Mouse (Mus musculus) ES-Bruce4 (cell line): ENCODE measurements around the gene Ptgds. TPM values are rescaled to one million over a fixed set of nuclear protein-coding genes. Genes with fewer than 3 reads are reported as not detected.
A peak's percentile ranks its signal among the peaks of the same experiment; 100 is the strongest.

Experiments
- H3K27ac ChIP-seq: 2 replicates; pipeline ENCODE4 v1.5.1; 2012; ENCODE audit warnings: low read length, inconsistent platforms; ENCODE audit not compliant: insufficient read depth
- H3K27me3 ChIP-seq: 2 replicates; pipeline ENCODE4 v1.6.1; 2012; ENCODE audit warnings: mild to moderate bottlenecking, low read length, inconsistent platforms; ENCODE audit not compliant: control insufficient read depth, poor library complexity, insufficient read depth, severe bottlenecking
- H3K36me3 ChIP-seq: 2 replicates; pipeline ENCODE4 v1.6.1; 2012; ENCODE audit warnings: inconsistent platforms, mild to moderate bottlenecking, low read length, moderate library complexity; ENCODE audit not compliant: control insufficient read depth, poor library complexity, insufficient read depth, severe bottlenecking
- H3K4me1 ChIP-seq: one replicate; pipeline ENCODE4 v1.8.1; 2011; ENCODE audit warnings: low read length; ENCODE audit not compliant: control insufficient read depth, insufficient read depth
- H3K4me3 ChIP-seq: 2 replicates; pipeline ENCODE4 v1.5.1; 2011; ENCODE audit warnings: low read depth, mild to moderate bottlenecking, low read length
- H3K9ac ChIP-seq: 2 replicates; pipeline ENCODE4 v1.6.1; 2012; ENCODE audit warnings: low read depth, mild to moderate bottlenecking, inconsistent platforms; ENCODE audit not compliant: poor library complexity, severe bottlenecking
- H3K9me3 ChIP-seq: replicated peaks from 2 replicates; pipeline ENCODE4 v1.6.1; 2012; ENCODE audit warnings: mild to moderate bottlenecking, low read length, inconsistent platforms; ENCODE audit not compliant: control insufficient read depth, poor library complexity, insufficient read depth, severe bottlenecking
- CTCF ChIP-seq: IDR thresholded peaks from one replicate; pipeline ENCODE4 v1.8.1; 2011; ENCODE audit warnings: low read depth, low read length
- EP300 ChIP-seq: IDR thresholded peaks from 2 replicates; pipeline ENCODE4 v1.6.1; 2011; ENCODE audit warnings: low read depth, low read length; ENCODE audit not compliant: insufficient read depth
- POLR2A ChIP-seq: IDR thresholded peaks from one replicate; pipeline ENCODE4 v1.8.1; 2011; ENCODE audit warnings: low read length; ENCODE audit not compliant: insufficient read depth
- polyA plus RNA-seq: library from polyadenylated mRNA; stranded (reverse); fragments of >200 nt; gene quantifications from 2 replicates; pipeline ENCODE4 v1.2.4, GENCODE M21; 2011; ENCODE audit warnings: low read depth; ENCODE audit not compliant: missing spikeins, insufficient read depth, insufficient read length

The Ptgds gene
- polyA plus RNA-seq, 1 experiment, result 0.57 TPM

DNA sequence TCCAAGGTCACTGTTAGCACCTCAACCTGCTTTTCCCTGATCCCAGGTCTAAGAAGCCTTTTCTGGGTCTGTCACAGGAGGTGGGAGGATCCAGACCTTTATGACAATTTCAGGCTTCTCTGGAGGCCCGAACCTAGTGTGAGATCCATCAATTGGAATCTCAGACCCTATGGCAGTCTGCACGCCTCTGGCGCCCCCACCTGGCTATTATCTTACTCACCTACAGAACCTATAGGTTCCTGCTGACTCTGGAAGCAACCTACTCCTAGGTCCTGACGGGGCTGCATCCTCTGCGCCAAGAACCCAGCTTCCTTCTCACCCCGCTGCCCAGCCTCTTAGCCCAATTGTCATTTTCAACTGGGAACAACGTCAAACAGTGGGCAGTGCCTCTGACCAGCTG is 13.1 kb upstream of the Ptgds start:
- H3K36me3 ChIP-seq, result no peaks in the 10 kb centered on the region
- no peaks in the 10 kb centered on the region for H3K4me1 ChIP-seq
- no peaks in the 10 kb centered on the region for H3K27me3 ChIP-seq
- no peak overlapping the region for H3K27ac ChIP-seq
- H3K9ac ChIP-seq, result no peak overlapping the region
- TF ChIP-seq POLR2A (no peak), CTCF (peak; percentile 72)
- H3K4me3 ChIP-seq, result no peak overlapping the region
- no peaks in the 10 kb centered on the region for H3K9me3 ChIP-seq

DNA sequence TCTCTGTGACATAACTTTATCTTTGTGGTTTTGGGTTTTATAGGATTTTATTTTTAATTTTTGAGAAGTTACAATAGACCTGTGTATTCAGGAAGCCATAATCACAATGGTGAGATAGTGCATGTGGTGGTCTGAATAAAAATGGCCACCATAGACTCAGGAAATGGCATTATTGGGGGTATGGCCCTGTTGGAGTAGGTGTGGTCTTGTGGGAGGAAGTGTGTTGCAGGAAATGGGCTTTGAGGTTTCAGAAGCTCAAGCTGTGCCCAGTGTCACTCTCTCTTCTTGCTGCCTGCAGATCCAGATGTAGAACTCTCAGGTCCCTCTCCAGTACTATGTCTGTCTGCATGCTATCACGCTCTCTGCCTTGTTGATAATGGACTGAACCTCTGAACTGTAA is 10.7 kb upstream of the Ptgds start:
- no peak overlapping the region for H3K9ac ChIP-seq
- no peaks in the 10 kb centered on the region for H3K4me1 ChIP-seq
- no peaks in the 10 kb centered on the region for H3K27me3 ChIP-seq
- H3K9me3 ChIP-seq, result no peaks in the 10 kb centered on the region
- H3K36me3 ChIP-seq, result no peaks in the 10 kb centered on the region
- H3K27ac ChIP-seq, result no peak overlapping the region
- H3K4me3 ChIP-seq, result no peak overlapping the region
- TF ChIP-seq EP300 (no peak), POLR2A (no peak), CTCF (no peak)

DNA sequence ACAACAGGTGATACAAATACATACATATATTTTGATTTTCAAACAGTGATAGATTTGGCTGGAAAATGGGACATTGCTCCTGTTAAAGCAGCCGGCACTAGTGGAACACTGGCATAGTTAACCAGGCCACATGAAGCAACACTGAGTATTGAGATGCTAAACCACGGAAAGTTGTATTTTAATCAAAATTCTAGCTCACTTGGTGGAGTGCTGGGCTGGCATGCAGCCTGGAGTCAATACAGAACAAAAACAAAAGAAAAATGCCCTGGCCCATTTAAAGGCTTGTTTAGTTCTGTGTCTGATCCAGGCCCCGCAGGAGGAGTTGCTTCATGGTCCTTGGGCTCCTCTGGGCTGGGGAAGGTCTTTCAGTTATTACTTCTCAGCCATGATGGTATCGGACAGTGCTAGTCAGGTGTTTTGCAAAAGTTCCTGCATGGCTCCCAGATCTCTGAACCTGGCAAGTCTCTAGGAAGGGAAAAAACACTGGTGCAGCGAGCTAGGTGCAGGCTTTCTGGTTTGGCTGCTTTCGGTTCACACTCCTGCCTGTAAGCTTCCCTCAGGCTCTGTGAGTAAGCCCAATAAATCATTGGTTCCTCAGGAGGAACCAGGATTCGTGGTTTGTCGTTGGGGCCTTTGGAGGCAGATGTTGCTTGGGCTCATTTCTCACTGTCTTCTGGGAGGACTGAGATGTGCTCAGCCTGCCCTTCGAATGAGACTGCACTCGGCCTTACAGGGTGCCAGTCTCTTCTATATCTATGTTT is 9.9 kb upstream of the Ptgds start:
- Histone ChIP-seq H3K27ac (no peak overlapping the region), H3K27me3 (no peaks in the 10 kb centered on the region), H3K4me1 (no peaks in the 10 kb centered on the region), H3K9ac (no peak overlapping the region), H3K4me3 (no peak overlapping the region), H3K9me3 (no peaks in the 10 kb centered on the region), H3K36me3 (no peaks in the 10 kb centered on the region)
- TF ChIP-seq EP300 (no peak), POLR2A (no peak), CTCF (no peak)

DNA sequence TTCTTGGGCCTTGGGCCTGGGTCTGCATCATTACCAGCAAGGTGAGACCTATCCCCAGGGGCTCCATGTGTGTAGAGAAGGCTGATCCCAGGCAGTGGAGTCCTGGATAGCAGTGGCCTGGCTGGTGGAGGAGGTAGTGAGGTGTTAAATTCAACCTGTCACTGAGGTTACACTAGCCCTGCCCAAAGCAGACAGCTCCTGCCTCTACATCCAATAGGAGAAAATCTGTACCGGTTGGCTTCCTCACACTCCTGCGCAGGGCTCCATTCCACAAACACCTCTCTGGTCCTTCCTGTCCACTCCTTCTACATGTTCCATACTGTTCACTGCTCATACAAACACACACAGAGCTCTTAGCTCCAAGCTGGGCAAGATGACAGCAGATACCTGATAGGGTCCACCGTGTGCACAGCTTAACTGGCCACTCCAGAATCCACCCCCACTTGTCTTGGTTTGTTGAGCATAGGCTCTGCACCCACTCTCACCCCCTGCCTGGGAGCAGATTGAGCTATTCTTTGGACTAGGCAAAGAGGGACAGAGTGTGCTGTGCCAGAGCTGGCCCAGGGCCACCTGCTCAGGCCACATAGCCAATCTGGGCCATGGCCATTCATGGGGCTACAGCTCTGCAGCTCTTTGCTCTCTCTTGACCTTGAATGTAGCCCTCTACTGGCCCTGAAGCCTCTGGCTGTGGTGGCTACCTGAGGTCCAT is 8.3 kb upstream of the Ptgds start:
- Histone ChIP-seq H3K27me3 (no peaks in the 10 kb centered on the region), H3K4me3 (no peak overlapping the region), H3K27ac (no peak overlapping the region), H3K4me1 (no peaks in the 10 kb centered on the region), H3K9me3 (no peaks in the 10 kb centered on the region), H3K36me3 (no peaks in the 10 kb centered on the region), H3K9ac (no peak overlapping the region)
- TF ChIP-seq POLR2A (no peak), EP300 (no peak), CTCF (no peak)

DNA sequence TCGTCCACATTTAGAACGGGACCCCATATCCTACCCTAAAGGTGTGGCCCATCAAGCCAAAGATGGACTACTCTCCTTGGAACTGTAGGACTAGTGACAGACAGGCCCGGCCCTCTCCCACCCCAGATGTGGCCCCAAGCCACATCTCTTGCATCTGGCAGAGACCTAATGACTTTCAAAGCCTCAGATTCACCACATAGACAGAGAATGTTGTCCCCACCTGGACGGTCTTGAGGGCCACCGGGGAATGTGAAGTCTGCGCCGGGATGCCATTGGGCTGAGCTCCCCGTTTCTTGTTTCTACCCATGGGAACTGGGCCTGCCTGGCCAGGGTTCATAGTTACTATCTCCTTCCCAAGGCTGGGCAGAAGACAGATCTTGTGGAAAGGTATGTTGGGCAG is 7.7 kb upstream of the Ptgds start:
- Histone ChIP-seq H3K27ac (no peak overlapping the region), H3K36me3 (no peaks in the 10 kb centered on the region), H3K9ac (no peak overlapping the region), H3K4me3 (no peak overlapping the region), H3K9me3 (no peaks in the 10 kb centered on the region), H3K4me1 (no peaks in the 10 kb centered on the region), H3K27me3 (no peaks in the 10 kb centered on the region)
- no peak for TF ChIP-seq EP300
- no peak for TF ChIP-seq CTCF
- TF ChIP-seq POLR2A, result no peak

DNA sequence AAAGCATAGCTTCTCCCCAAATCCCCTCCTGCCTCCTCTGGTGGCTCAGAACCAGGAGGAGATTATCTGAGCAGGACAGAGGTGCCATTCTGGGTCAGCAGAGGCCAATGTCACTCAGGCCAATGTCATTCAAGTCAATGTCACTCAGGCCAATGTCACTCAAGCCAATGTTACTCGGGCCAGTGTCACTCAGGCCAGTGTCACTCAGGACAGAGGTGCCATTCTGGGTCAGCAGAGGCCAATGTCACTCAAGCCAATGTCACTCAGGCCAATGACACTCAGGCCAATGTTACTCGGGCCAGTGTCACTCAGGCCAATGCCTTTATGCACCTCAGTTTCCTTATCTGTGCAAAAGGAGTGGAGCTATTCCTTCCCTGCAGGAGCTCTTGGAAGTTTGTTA is 2.7 kb upstream of the Ptgds start:
- Histone ChIP-seq H3K9ac (no peak overlapping the region), H3K4me1 (no peaks in the 10 kb centered on the region), H3K27me3 (no peaks in the 10 kb centered on the region), H3K36me3 (no peaks in the 10 kb centered on the region), H3K9me3 (no peaks in the 10 kb centered on the region), H3K27ac (no peak overlapping the region), H3K4me3 (no peak overlapping the region)
- TF ChIP-seq EP300 (no peak), CTCF (no peak), POLR2A (no peak)
